Mouse (Mus musculus) G1E (cell line): ENCODE results near the gene Krtap1-3.

ENCODE experiments used
- CTCF ChIP-seq: IDR thresholded peaks from 2 replicates; pipeline ENCODE4 v1.5.1; 2012; ENCODE audit warnings: low read depth, low read length, inconsistent platforms, mixed read lengths
- GATA1 ChIP-seq: IDR thresholded peaks from 2 replicates; pipeline ENCODE4 v1.6.1; 2012; ENCODE audit warnings: borderline replicate concordance, low read length, inconsistent platforms, mixed read lengths

- TF ChIP-seq CTCF (no peak), GATA1 (no peak)
These were observed 49.8 kb upstream of the Krtap1-3 start for GRCm38 (mm10) chr11:99640926-99641325.
